Mouse (Mus musculus) heart, postnatal 0 days (tissue): Measurements from ENCODE around the gene Cog2. TPM values are rescaled to one million over a fixed set of nuclear protein-coding genes. Genes with fewer than 3 reads are reported as not detected.

Experiments used
- ATAC-seq: fragments of 200-750 bp; cut with Nextera tagmentation; 2 replicates; pipeline ENCODE4 v1.8.0; 2017; ENCODE audit warnings: low read depth, moderate number of reproducible peaks, moderate library complexity; ENCODE audit not compliant: insufficient read depth
- DNase-seq: peaks from one replicate; pipeline ENCODE4 v3.0.0-alpha.2; 2016; ENCODE audit warnings: low spot score
- H3K27ac ChIP-seq: fragments of 300-500 bp; sonication (generic); 2 replicates; pipeline ENCODE4 v1.5.1; 2014; ENCODE audit warnings: low read depth, mild to moderate bottlenecking
- H3K27me3 ChIP-seq: fragments of 300-500 bp; sonication (generic); 2 replicates; pipeline ENCODE4 v1.6.1; 2014; ENCODE audit warnings: low read length, mixed read lengths; ENCODE audit not compliant: control insufficient read depth, insufficient read depth
- H3K36me3 ChIP-seq: fragments of 300-500 bp; sonication (generic); replicated peaks from 2 replicates; pipeline ENCODE4 v1.6.1; 2014; ENCODE audit warnings: low read length, mixed read lengths; ENCODE audit not compliant: control insufficient read depth, insufficient read depth
- H3K4me1 ChIP-seq: fragments of 300-500 bp; sonication (generic); 2 replicates; pipeline ENCODE4 v1.6.1; 2014; ENCODE audit warnings: antibody characterized with exemption; ENCODE audit not compliant: control insufficient read depth, insufficient read depth
- H3K4me2 ChIP-seq: fragments of 300-500 bp; sonication (generic); 2 replicates; pipeline ENCODE4 v1.6.1; 2014; ENCODE audit warnings: low read depth, mild to moderate bottlenecking, low read length, moderate library complexity
- H3K4me3 ChIP-seq: fragments of 300-500 bp; sonication (generic); 2 replicates; pipeline ENCODE4 v1.5.1; 2014; ENCODE audit warnings: low read depth, low read length
- H3K9ac ChIP-seq: fragments of 300-500 bp; sonication (generic); replicated peaks from 2 replicates; pipeline ENCODE4 v1.6.1; 2014; ENCODE audit warnings: low read depth, low read length, mixed read lengths
- H3K9me3 ChIP-seq: fragments of 300-500 bp; sonication (generic); replicated peaks from 2 replicates; pipeline ENCODE4 v1.6.1; 2016; ENCODE audit warnings: low read length; ENCODE audit not compliant: control insufficient read depth
- CTCF ChIP-seq: IDR thresholded peaks from 2 replicates; pipeline ENCODE4 v1.5.1; 2016; ENCODE audit warnings: antibody characterized with exemption, control low read depth, low read depth
- EP300 ChIP-seq: IDR thresholded peaks from 2 replicates; pipeline ENCODE4 v1.6.1; 2016; ENCODE audit warnings: antibody characterized with exemption, low read depth
- WGBS: fragments of 180-500 bp; shearing (Covaris S2); extraction: QIAGEN DNeasy Blood & Tissue Kit; methylation state at CpG from one replicate; pipeline ENCODE4 v1.1.7; 2014; 5-methylcytosine and 5-hydroxymethylcytosine counted together
- polyA plus RNA-seq: library from polyadenylated mRNA; unstranded; fragments of >200 nt; fragmentation: Nextera tagmentation; extraction: Ambion mirVana; gene quantifications from 2 replicates; pipeline ENCODE4 v1.2.1, GENCODE M21; 2015
- total RNA-seq: library from RNA; depleted of rRNA; stranded (reverse); fragments of >200 nt; gene quantifications from 2 replicates; pipeline ENCODE4 v1.2.3, GENCODE M21; 2014; ENCODE audit warnings: low replicate concordance

Gene Cog2
- total and polyA plus RNA-seq, 2 experiments from 2014 or later: 16.7 to 62.9 TPM

DNA sequence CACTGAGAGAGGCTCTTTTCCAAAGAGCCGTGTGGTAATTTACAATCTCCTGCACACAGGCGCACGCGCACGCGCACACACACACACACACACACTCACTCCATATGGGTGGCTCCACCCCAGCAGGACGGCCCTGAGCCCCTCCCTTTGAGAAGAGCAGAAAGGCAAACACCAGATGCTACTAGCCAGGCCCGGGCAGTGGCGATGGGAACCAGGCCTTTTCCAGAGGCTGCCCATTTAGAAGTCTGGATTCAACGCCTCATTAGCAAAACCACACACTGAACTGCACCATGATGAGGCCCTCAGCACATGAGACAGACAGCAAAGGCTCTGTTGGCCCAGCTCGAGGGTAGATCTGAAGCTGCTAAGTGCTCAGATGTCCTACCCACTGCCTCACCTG lies 24.9 kb upstream of the Cog2 start:
- H3K4me2 ChIP-seq: no peak overlapping the region
- H3K4me1 ChIP-seq: no peaks in the 10 kb centered on the region
- TF ChIP-seq EP300 (no peak), CTCF (no peak)
- H3K9ac ChIP-seq: no peak overlapping the region
- H3K36me3 ChIP-seq: no peaks in the 10 kb centered on the region
- no peak for ATAC-seq
- no peak for DNase-seq
- no peak overlapping the region for H3K4me3 ChIP-seq
- H3K9me3 ChIP-seq: no peaks in the 10 kb centered on the region
- 73% methylated on average over 11 of the region's 11 CpGs for WGBS
- H3K27me3 ChIP-seq: no peaks in the 10 kb centered on the region
- no peak overlapping the region for H3K27ac ChIP-seq

- WGBS: 73% methylated on average over 4 of the region's 4 CpGs
- H3K9ac ChIP-seq: no peak overlapping the region
- no peak overlapping the region for H3K4me3 ChIP-seq
- no peak overlapping the region for H3K27ac ChIP-seq
- H3K4me1 ChIP-seq: no peaks in the 10 kb centered on the region
- H3K36me3 ChIP-seq: no peaks in the 10 kb centered on the region
- no peak for TF ChIP-seq CTCF
- H3K27me3 ChIP-seq: no peaks in the 10 kb centered on the region
- ATAC-seq: no peak
- no peaks in the 10 kb centered on the region for H3K9me3 ChIP-seq
- no peak for DNase-seq
- no peak overlapping the region for H3K4me2 ChIP-seq
These were observed 24.3 kb upstream of the Cog2 start for GRCm38 (mm10) chr8:124496266-124496665.

GRCm38 (mm10) chr8:124496871-124497270 lies 23.7 kb upstream of the Cog2 start:
- Histone ChIP-seq H3K9me3 (no peaks in the 10 kb centered on the region), H3K4me1 (no peaks in the 10 kb centered on the region), H3K9ac (no peak overlapping the region), H3K36me3 (no peaks in the 10 kb centered on the region), H3K4me2 (no peak overlapping the region), H3K27ac (no peak overlapping the region), H3K4me3 (no peak overlapping the region), H3K27me3 (no peaks in the 10 kb centered on the region)
- TF ChIP-seq CTCF (no peak), EP300 (no peak)
- no peak for ATAC-seq
- no peak for DNase-seq
- 87% methylated on average over 5 of the region's 5 CpGs for WGBS

DNA sequence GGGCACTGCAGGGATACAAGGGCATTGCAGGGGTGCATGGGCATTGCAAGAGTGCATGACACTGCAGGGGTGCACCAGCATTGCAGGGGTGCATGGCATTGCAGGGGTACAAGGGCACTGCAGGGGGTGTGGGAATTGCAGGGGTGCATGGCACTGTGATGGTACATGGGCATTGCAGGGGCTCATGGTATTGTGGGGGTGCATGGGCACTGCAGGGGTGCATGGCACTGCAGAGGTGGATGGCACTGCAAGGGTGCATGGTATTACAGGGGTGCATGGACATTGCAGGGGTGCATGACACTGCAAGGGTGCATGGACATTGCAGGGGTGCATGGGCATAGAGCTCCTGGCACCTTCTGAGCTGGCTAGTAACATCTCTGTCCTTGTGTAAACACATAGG lies 22.2 kb upstream of the Cog2 start:
- Histone ChIP-seq H3K27me3 (no peaks in the 10 kb centered on the region), H3K9me3 (peaks cover 3% of the 10 kb centered on the region), H3K36me3 (no peaks in the 10 kb centered on the region), H3K4me1 (no peaks in the 10 kb centered on the region), H3K9ac (no peak overlapping the region), H3K4me2 (no peak overlapping the region), H3K4me3 (no peak overlapping the region), H3K27ac (no peak overlapping the region)
- no peak for TF ChIP-seq CTCF
- no peak for TF ChIP-seq EP300
- no peak for ATAC-seq
- DNase-seq: no peak

- Histone ChIP-seq H3K4me2 (no peak overlapping the region), H3K27ac (no peak overlapping the region), H3K9me3 (peaks cover 8% of the 10 kb centered on the region), H3K4me1 (no peaks in the 10 kb centered on the region), H3K4me3 (no peak overlapping the region), H3K27me3 (no peaks in the 10 kb centered on the region), H3K9ac (no peak overlapping the region), H3K36me3 (no peaks in the 10 kb centered on the region)
- DNase-seq: no peak
- no peak for TF ChIP-seq CTCF
- no peak for TF ChIP-seq EP300
- 50% methylated on average over 7 of the region's 7 CpGs for WGBS
- ATAC-seq: no peak
These were observed 21.2 kb upstream of the Cog2 start for GRCm38 (mm10) chr8:124499236-124499937.

DNA sequence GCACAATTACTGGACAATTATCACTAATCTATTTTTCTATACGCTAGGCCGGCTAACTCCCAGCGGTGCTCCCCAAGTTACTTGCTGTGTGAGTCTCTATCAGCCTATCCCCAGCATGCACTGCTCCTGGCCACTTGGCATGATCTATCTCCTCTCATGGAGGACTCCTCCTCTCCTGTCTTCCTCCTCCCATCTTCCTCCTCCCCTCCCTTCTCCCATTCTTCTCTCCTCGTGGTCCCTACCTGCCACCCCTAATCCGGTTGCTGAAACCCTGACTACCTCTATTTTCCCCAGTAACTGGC lies 20.7 kb upstream of the Cog2 start:
- no peaks in the 10 kb centered on the region for H3K27me3 ChIP-seq
- no peak for ATAC-seq
- no peak overlapping the region for H3K4me2 ChIP-seq
- H3K36me3 ChIP-seq: no peaks in the 10 kb centered on the region
- no peaks in the 10 kb centered on the region for H3K4me1 ChIP-seq
- TF ChIP-seq EP300 (no peak), CTCF (no peak)
- H3K9me3 ChIP-seq: peaks cover 8% of the 10 kb centered on the region
- no peak overlapping the region for H3K27ac ChIP-seq
- WGBS: 71% methylated on average over 5 of the region's 5 CpGs
- no peak overlapping the region for H3K4me3 ChIP-seq
- DNase-seq: no peak
- H3K9ac ChIP-seq: no peak overlapping the region
